Mouse (Mus musculus) limb, embryonic 10.5 days (tissue): ENCODE data around the gene Gm1140. TPM values are rescaled to one million over a fixed set of nuclear protein-coding genes. Genes with fewer than 3 reads are reported as not detected.
"Not testable (repeated sequence)": the region's sequence is repeated elsewhere in the genome, so short reads cannot be mapped to it uniquely, and the experiment has no call there.

Source experiments
- DNase-seq: peaks from one replicate; pipeline ENCODE4 v3.0.0-alpha.2; 2017; ENCODE audit warnings: low spot score
- H3K27ac ChIP-seq: fragments of 300-500 bp; sonication (generic); 2 replicates; pipeline ENCODE4 v1.5.1; 2016; ENCODE audit warnings: mild to moderate bottlenecking
- H3K27me3 ChIP-seq: fragments of 300-500 bp; sonication (generic); 2 replicates; pipeline ENCODE4 v1.6.1; 2016; ENCODE audit warnings: low read depth, mild to moderate bottlenecking; ENCODE audit not compliant: poor library complexity, severe bottlenecking
- H3K36me3 ChIP-seq: fragments of 300-500 bp; sonication (generic); 2 replicates; pipeline ENCODE4 v1.6.1; 2016; ENCODE audit warnings: mild to moderate bottlenecking, moderate library complexity
- H3K4me1 ChIP-seq: fragments of 300-500 bp; sonication (generic); 2 replicates; pipeline ENCODE4 v1.6.1; 2016
- H3K4me3 ChIP-seq: fragments of 300-500 bp; sonication (generic); 2 replicates; pipeline ENCODE4 v1.5.1; 2016; ENCODE audit warnings: mild to moderate bottlenecking, moderate library complexity
- H3K9me3 ChIP-seq: fragments of 300-500 bp; sonication (generic); replicated peaks from 2 replicates; pipeline ENCODE4 v1.6.1; 2016; ENCODE audit warnings: mild to moderate bottlenecking
- WGBS: fragments of 180-500 bp; shearing (Covaris S2); methylation state at CpG from one replicate; pipeline ENCODE4 v1.1.7; 2016; 5-methylcytosine and 5-hydroxymethylcytosine counted together
- polyA plus RNA-seq: library from polyadenylated mRNA; unstranded; fragments of >200 nt; fragmentation: Nextera tagmentation; extraction: Ambion mirVana; gene quantifications from 2 replicates; pipeline ENCODE4 v1.2.1, GENCODE M21; 2016

Gene Gm1140
- polyA plus RNA-seq: not detected in 2 replicates

DNA sequence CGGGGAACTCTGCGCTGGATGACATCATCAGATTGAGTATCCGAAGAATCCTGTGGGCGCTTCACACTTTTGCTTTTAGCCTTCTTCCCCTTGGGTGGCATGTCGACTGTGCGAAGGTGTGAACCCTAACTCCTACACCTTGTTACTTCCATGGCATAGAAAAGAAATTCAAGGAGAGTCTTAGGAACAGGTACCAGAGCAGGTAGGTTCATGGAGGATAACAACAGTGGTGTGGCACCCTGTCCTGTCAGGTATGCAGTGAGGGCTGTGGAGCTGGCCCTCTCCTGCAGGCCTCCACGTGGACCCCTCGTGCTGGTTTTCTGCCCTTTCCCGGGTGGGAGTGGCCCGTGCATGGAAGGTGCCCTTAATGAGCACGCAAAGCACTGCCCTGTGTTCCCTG lies at the start of gene Gm1140:
Gene Gm1140, minus strand, starts transcription at position 101 of the 400 bp plus-strand sequence.
- not testable (repeated sequence) for H3K27ac ChIP-seq, H3K4me3 ChIP-seq, H3K9me3 ChIP-seq, H3K4me1 ChIP-seq, DNase-seq, H3K36me3 ChIP-seq, H3K27me3 ChIP-seq
- 94% methylated on average over 5 of the region's 11 CpGs for WGBS

DNA sequence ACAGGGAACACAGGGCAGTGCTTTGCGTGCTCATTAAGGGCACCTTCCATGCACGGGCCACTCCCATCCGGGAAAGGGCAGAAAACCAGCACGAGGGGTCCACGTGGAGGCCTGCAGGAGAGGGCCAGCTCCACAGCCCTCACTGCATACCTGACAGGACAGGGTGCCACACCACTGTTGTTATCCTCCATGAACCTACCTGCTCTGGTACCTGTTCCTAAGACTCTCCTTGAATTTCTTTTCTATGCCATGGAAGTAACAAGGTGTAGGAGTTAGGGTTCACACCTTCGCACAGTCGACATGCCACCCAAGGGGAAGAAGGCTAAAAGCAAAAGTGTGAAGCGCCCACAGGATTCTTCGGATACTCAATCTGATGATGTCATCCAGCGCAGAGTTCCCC lies 2.0 kb upstream of the Gm1140 start, which contains the start of gene Gm14692:
Gene Gm14692, plus strand, starts transcription at position 301 of the 400 bp plus-strand sequence.
- not testable (repeated sequence) for H3K36me3 ChIP-seq, H3K9me3 ChIP-seq, DNase-seq, H3K4me1 ChIP-seq, H3K27me3 ChIP-seq, H3K27ac ChIP-seq, H3K4me3 ChIP-seq
- WGBS: 88% methylated on average over 3 of the region's 10 CpGs

Other genes starting within 250 kb of the Gm1140 start
- not detected in 2 replicates for gene Gm14692, start 2.1 kb upstream of the Gm1140 start, polyA plus RNA-seq
- not detected in 2 replicates for gene 4933436I01Rik, start 227.9 kb upstream of the Gm1140 start, polyA plus RNA-seq